Mouse (Mus musculus): ENCODE results near the gene Ttc38.

Ttc38 gene

DNA sequence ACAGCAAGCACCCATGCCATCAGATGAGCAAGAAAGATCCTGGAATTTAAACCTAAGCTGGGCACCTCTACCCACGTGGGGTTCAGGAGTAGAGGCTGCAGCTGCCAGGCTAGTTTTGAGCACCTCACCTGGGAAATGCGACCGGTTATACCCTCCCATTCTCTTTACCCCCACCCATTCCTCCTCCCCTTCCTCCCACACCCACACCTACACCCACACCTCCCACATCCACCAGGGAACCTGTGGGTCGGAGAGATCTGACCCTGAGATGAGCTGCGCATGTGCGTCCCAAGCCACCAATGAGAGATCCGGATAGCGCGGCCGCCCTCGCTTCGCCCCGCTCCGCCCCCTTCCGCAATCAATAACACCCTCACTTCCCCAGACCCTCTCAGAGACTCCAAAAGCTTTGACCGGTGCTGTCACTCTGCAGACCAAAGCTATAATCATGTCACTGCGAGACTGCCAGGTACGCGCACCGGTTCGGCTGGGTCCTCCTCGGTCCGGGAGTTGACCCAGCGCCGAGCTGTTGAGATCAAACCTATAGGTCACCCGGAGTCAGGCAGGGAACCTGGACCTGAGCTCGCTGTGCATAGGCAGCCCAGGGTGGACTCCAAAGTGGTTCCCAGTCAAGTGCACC is at the start of gene Ttc38:
Ttc38 (plus strand) TSS at position 353 of the 637 bp plus-strand sequence.
- in situ Hi-C loops (cut with MboI, MseI), result no loop called here

DNA sequence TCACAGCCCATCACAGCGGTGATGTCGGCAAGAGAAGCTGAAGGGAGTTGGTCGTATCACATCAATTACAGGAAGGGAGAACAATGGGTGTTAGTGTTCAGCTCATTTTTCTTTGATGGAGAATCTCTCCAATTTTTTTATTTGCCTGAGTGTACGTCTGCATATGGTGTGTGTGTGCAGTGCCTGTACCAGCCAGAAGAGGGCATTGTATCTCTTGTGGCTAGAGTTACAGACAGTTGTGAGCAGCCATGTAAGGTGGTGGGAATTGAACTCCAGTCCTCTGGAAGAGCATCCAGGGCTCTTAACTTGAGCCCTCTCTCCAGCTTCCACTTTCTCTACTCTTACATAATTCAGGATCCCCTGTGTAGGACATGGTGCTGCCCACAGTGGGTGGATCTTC is 49.0 kb upstream of the Ttc38 start:
- in situ Hi-C loops (cut with MboI, MseI), result loop anchor here (10.0 kb wide), 1 partner anchor 802 kb away; no protein-coding TSS in a partner anchor

DNA sequence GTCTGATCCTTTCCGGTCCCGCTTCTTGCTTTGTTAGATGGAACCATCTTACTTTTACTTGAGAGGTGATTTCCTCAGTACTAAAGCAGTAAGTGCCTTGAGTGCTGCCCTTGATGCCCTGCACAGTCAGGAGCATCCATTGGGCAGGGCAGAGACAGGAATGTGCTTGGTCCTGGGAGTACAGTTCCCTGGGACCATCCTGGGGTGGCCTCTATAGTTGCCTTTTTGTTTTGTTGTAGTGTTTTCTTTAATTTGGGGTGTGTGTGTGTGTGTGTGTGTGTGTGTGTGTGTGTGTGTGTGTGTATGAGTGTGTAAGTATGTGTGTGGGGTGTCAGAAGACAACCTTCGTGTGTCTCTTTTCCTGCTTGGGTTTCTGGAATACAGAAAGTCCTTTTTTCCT is 47.8 kb upstream of the Ttc38 start:
- in situ Hi-C loops (cut with MboI, MseI), result loop anchor here (10.0 kb wide), 1 partner anchor 800 kb away; no protein-coding TSS in a partner anchor

DNA sequence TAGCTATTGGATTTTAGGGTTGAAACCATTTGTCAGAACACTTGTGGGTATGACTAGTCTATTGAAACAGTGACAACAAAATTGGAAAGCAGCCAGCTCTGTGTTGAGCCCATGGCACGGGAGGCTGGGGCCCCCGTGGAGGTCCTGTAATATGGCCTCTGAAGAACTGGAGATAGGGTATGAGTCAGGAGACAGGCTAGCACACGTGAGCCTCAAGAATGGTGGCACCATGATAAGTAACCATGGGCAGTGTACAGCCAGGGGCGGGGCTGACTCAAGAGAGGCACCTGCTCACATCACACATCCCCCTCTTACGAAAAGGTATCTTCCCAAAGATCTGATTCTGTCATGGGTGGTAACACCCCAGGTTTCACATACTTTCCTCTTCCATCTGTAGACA is 45.4 kb upstream of the Ttc38 start:
- in situ Hi-C loops (cut with MboI, MseI), result loop anchor here (10.0 kb wide), 1 partner anchor 798 kb away; no protein-coding TSS in a partner anchor

DNA sequence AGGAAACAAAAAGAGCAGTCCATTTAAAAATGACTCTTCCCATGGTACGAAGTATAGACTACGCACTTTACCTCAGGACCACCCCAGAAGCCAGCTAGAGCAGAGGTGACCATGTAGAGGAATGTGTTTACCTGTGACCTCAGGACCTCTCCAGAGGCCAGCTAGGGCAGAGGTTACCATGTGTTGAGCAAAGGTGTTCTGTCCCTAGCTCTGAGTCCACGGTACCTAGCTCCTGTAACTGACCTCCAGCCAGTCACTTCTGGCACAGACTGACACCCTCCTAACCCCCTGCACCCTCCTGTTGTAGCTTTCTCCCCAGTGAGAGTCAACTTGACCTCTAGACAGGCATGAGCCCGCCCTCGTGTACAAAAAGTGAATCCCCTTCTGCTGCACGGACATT is 44.6 kb upstream of the Ttc38 start:
- in situ Hi-C loops (cut with MboI, MseI), result loop anchor here (10.0 kb wide), 1 partner anchor 797 kb away; no protein-coding TSS in a partner anchor

DNA sequence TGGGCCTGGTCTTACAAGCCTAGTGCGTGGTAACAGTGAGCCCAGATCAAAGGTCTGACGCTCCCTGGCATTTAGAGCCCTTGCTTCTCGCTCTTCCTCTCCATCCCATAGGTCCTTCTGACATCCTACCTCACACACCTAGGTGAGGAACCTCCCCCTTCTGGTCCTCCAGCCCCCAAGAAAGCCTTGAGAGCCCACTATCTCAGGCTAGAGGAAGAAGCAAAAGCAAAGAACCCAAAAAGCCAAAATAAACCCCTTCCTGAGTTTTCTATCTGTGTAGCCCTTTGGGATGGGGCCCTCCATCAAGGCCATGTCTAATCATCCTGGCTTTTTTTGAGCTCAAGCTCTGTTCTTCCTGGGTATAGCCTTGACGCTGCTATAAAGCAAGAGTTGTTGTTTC is 44.1 kb upstream of the Ttc38 start:
- in situ Hi-C loops (cut with MboI, MseI), result loop anchor here (10.0 kb wide), 1 partner anchor 797 kb away; no protein-coding TSS in a partner anchor

DNA sequence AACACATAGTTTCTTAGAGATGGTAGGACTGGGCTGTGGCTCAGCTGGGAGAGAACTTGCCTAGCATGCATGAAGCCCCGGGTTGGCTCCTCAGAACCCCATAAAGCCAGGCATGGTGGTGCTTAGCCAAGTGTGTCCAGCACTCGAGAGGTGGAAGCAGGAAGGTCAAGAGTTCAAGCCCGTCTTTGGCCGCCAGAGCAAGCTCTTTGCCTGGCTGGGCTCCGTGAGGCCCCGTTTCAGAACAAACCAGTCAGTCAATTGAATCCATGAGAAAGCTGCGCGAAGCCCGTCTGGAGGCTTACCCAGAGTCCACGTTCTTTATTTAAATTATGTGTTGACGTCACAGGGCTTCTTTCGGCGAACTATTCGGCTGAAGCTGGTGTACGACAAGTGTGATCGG is 43.5 kb upstream of the Ttc38 start:
- in situ Hi-C loops (cut with MboI, MseI), result loop anchor here (10.0 kb wide), 1 partner anchor 796 kb away; no protein-coding TSS in a partner anchor

DNA sequence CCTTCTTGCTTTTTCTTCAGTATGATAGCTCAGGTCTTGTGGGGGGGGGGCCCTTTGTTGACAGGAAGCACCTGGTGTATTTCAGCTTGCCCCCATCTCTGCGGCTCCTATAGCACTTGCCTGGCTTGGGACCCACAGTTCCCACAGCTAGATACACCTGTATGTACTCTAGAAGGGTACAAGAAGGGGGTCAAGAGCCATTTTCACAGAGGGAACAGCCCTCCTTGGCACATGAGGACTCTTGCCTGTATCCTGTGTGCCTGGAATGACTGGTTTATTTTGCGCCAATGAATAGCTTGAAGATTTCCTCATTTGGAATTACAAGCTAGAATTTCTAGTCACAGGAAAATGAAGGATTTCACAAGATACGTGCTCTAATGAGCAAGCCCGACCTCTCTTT is 40.7 kb upstream of the Ttc38 start:
- in situ Hi-C loops (cut with MboI, MseI), result no loop called here

DNA sequence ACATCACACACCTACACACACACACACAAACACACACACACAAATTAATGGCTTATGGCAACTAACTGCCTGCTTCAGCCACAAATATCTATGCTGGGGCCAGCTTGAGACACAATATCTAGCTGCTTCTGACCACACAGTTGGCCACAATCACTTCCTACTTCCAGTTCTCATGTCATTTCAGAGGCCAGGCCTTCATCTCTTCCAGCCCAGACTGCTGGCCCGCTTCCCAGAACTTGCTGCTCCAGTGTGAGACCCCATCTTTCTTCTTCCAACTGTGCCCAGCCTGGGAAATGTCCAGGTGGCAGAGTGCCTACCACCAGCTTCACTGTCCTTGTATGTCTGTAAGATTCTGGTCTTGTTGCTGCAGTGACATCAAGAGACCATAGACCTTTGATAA is 39.3 kb upstream of the Ttc38 start:
- in situ Hi-C loops (cut with MboI, MseI), result no loop called here

DNA sequence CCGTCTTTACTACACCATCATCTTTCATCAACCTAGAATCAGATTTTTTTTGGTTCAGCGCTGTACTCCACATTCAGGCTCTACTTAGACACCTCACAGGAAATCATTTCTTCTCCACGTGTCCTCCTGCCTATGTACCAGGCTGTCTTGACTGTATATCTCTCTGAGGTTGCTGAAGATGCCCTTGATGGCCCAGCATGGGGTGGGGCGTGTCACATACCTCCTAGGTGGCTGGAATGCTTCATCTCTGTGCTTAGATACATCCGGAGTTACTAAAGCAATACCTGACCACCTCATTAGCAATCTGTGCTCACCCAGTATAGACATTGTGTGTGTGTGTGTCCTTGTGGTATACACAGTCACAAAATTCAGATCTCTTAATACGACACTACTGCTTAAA is 36.6 kb upstream of the Ttc38 start:
- in situ Hi-C loops (cut with MboI, MseI), result no loop called here

DNA sequence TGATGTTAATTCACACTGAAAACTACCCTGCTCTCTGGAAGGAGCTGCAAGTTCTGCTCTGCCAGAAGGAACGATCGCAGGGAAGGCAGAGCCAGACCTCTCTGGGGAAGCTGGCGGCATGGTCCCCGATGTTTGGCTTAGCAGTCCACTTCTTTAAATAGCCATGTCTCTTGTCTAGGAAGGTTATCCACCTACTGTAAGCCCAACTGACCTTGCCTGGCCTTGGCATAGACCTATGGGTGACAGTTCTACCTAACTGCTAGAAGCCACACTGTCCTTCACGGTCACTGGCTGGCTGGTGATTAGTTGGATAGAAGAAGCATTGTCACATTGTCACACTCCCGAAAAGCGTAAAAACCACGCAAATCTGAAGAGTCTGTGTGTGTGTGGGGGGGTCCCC is 33.4 kb upstream of the Ttc38 start:
- in situ Hi-C loops (cut with MboI, MseI), result no loop called here

DNA sequence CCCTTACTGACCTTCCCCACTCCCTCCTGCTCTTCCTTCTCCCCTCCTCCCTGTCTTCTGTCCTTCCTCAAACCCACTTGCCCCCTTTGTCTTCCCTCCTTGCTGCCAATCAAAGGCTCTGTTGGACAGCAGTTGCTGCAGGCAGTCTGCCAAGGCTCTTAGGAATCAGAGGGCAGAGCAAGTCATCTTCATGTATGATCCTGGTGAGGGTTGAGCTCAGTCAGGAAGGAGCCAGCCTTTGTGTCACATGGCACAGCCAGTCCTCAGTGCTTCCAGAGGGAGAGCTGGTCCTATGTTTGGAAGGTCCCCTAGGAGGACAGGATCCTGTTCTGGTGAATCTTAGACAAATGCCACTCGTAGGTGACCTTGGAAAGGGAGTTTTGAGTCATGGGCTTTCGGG is 29.2 kb upstream of the Ttc38 start:
- in situ Hi-C loops (cut with MboI, MseI), result no loop called here

DNA sequence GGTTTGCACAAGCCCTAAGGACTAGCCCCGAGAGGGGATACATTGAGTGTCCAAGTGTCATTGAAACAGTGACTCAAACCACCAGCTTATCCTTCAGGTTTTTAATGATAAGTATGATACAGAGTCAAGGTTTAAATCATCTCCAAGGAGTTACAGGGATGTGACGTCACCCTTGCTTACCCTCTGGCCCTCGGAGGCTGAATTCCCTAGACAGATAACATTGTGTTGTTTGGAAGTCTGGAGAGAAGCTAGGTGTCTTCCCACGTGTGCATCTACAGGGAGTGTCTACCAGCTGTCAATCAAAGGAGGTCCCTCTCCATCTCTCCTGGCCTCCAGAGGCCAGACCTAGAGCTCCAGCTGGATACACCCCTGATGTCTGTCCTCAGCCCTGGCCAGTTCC is 25.2 kb upstream of the Ttc38 start:
- in situ Hi-C loops (cut with MboI, MseI), result no loop called here

DNA sequence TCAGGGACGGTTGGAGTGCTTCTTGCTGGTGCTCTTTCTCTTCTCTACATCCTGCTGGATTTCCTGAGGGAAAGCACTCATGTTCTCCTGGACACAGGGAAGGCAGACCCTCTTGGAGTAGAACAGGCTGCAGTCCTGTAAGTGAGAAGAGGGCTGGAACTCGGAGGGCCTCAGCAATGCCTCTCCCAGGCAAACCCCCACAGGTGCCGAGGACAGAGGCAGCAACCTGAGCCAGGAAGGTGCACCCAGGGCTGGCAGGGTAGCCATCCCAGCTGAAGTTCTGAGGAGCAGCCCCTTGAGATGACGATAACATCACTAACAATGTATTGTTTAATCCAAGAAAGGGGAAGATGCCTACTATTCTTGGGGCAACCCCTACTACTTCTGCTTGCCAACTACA is 24.7 kb upstream of the Ttc38 start:
- in situ Hi-C loops (cut with MboI, MseI), result no loop called here

DNA sequence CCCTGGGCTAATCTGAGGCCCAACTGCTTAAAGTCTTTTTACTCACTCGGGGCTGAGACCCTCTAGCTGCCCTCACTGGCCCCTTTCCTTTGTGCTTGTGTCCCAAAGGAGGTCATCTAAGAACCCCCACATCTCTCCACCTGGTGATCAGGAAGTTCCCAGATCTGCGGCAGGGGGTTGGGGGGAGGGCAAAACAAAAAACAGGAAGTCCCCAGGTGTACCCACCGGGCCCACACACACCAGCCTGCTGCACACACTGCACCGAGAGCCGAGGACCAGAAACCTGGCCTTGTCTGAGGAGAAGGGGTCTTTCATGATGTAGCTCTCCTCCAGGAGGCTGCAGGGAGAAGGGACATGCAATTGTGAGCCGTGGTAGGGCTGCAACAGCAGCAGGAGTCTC is 24.1 kb upstream of the Ttc38 start:
- in situ Hi-C loops (cut with MboI, MseI), result no loop called here

DNA sequence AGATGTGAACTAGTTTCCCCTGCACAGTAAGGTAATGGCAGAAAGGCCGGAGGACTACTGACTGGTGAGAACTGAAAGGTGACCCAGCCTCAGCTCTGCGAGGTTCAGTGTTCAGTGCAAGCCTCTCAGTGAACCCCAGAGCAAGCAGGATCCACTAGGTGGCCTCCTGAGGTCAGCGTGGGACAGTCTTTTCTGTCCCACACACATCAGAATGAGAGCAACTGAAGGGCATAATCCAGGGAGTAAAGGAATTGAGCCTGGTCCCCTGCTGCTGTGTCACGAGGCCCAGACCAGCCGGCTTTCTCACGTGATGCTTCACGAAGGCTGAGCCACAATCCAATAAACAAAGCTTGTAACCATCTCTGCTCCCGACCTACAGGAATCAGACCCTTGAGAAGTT is 23.7 kb upstream of the Ttc38 start:
- in situ Hi-C loops (cut with MboI, MseI), result no loop called here

DNA sequence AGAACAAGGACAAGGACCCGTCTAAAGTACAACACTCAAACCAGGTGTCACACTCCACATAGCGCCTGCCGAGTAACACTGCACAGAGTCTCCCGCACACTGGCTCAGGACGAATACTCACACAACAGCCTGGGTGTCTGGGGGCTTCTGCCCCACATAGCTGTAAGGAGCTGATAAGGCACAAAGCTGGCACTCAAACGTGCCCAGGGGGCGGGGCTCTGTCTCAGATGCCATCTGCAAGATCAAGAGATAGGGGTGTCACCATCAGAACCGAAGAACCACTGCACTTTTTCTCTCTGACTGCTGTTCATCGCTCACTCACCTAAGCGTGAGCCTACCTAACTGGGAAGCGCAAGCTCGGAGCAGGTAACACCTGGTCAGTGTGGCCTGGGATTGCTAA is 23.0 kb upstream of the Ttc38 start:
- in situ Hi-C loops (cut with MboI, MseI), result no loop called here

DNA sequence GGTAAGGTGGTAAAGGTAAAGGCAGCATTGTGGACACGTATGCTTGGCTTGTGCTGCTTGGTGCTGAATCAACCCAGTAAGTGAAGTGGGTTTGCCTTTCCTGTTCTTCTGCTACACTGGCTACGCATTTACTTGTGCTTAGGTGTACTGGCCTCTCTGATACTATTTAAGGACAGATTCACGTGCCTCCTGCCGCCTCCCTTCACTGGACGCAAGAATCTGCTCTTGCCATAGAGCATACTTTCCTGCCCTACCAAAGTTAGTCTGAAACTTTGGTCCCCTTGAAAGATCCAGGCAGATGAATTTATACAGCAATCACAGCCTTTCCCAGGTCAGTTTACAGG is 21.7 kb upstream of the Ttc38 start:
- in situ Hi-C loops (cut with MboI, MseI), result no loop called here

DNA sequence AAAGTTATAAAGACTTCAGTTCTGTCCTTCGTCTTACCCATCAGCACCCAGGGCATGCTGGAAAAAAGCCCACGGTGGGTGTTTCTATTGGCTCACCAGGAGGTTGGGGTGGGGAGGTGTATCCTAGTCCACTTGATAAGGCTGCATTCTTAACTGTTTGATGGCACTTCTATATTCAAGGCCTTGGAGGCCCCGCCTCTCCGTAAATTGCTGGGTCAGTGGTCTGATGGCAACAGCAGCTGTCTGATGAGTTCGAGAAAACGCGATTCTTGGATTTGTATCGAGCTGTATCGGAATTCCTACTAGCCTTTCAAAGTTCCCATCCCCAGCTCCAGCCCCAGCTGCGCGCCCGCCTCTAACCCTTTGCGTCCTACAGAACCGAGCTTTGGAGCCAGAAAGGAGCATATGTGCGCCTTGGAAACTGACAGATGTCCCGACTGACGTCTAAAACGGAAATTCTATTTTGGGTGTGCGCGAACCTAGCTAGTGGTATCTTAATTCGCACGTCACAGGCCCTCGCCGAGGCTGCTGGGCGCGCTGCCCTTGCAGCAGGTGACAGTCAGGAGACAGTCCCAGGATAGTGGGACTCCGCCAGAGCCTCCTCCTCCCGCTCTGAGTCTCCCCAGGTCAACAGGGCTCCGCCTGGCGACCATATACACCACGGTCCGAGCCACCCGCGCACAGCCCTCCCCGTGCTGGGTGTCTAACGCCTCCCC is 21.1 kb upstream of the Ttc38 start:
- in situ Hi-C loops (cut with MboI, MseI), result no loop called here

DNA sequence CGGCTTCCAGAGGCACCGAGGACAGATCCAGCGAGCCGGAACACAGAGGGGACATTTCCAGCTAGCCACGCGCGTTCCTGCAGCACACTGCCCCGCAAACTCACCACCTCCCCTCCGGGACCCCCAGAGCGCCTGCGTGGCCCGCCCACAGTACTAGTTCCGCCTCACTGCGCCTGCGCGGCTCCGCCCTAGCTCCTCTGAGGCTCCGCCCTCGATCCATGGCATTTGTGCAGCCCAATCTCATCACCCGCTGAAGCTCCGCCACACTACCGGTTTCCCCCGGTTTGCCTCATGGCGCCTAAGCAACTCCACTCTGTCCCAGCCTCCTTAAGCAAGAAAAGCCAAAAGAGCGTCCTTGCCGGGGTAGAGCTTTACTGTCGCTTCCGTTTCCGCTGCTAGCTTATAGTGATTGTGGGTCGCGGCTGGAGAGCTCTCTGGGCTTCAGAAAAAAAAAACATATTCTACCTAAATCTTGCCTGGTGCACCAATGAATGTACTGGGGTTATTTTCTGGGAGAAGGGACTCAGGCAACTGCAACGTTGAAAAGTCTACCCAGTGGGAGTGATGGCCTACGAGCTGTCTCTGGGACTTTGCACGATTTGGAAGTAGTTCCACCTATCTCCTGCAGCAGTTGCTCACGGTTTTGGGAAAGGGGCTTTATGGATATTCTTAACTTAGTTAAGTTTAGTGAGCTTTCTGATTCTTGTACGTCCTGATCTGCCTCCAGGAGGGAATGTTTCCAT is 20.4 kb upstream of the Ttc38 start, which contains the start of gene Cdpf1:
Cdpf1 (minus strand) TSS at position 163 of the 743 bp plus-strand sequence.
- in situ Hi-C loops (cut with MboI, MseI), result no loop called here

DNA sequence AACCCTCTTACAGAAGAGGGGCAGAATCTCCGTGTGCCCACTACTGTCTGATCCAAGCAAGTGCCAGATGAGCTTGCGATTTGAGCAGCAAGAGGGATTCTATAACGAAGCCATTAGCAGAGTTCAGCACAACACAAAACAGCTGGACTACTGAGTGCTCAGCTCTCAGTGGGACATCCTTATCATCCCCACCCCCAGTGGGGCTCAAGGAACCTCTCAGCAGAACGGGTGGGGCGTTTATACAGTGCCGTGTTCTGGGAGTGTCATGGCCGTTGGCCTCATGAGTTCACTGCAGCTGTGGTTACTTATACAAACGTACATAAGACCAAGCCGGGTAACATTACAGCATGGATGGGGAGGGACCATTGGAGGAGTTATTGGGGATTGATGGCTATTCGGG is 18.7 kb upstream of the Ttc38 start:
- in situ Hi-C loops (cut with MboI, MseI), result no loop called here

DNA sequence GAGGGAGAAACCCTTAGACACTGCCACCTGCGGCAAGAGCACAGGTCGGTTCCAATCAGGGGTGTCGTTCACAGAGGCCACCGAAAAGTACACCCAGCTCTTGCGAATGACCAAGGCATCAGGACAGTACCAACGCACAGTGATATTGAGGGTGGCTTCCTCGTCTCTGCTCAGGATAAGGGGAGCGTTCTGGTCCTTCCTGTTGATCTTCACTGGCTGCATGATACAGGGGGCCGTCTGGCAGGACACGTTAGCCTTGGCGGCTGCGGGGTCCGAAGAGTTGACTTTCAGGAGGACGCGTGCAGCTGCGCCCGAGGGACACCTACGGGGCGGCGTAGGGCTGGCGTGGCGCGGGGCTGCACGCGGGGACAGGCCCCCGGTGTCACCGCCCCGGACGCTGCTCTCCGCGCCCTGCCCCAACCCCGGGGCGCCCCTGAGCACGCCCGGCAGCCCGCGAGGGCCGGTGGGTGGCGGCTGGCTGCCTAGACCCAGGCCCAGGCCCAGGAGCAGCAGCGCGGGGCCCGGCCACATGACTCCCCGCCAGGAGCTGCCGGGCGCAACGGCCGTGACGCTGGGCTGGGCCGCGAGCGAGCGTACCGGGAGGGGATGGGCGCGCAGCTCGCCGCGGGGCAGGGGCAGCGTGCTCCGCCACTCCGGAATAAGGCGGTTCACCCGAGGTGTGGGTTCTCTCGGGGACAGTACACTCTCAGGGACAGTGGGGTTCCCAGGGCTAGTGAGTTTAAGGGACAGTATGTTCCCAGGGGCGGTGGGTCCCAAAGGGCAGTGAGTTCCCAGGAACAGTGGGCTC is 10.7 kb upstream of the Ttc38 start, which contains the start of gene Pkdrej:
Pkdrej (minus strand) TSS at position 532 of the 808 bp plus-strand sequence.
- in situ Hi-C loops (cut with MboI, MseI), result no loop called here
